Mouse (Mus musculus) ES-E14 (cell line): ENCODE measurements around the gene Mesp1. TPM values are rescaled to one million over a fixed set of nuclear protein-coding genes. Genes with fewer than 3 reads are reported as not detected.

Source experiments
- DNase-seq: peaks from one replicate; pipeline ENCODE4 v3.0.0-alpha.2; 2013; ENCODE audit warnings: low read depth, low spot score
- H3K27ac ChIP-seq: 2 replicates; pipeline ENCODE4 v1.5.1; 2012; ENCODE audit warnings: low read depth, mild to moderate bottlenecking, low read length, moderate library complexity, mixed read lengths; ENCODE audit not compliant: poor library complexity, insufficient read depth, severe bottlenecking
- H3K36me3 ChIP-seq: 2 replicates; pipeline ENCODE4 v1.6.1; 2012; ENCODE audit warnings: mild to moderate bottlenecking, low read length, moderate library complexity, mixed read lengths; ENCODE audit not compliant: control insufficient read depth, poor library complexity, insufficient read depth, severe bottlenecking
- H3K4me1 ChIP-seq, 2 experiments: fragments of 150-350 bp in 1 of 2; sonication (generic) in 1 of 2; 2 replicates each; pipeline ENCODE4 v1.6.1; 2012; ENCODE audit warnings: low read length in 2 of 2, mild to moderate bottlenecking in 1 of 2, mixed read lengths in 1 of 2; ENCODE audit not compliant: control insufficient read depth in 2 of 2, insufficient read depth in 2 of 2, poor library complexity in 1 of 2
- H3K4me3 ChIP-seq, 2 experiments: fragments of 150-350 bp in 1 of 2; sonication (generic) in 1 of 2; 2 replicates each; pipeline ENCODE4 v1.5.1; 2012; ENCODE audit warnings: low read length in 2 of 2, low read depth in 1 of 2, mild to moderate bottlenecking in 1 of 2, mixed read lengths in 1 of 2; ENCODE audit not compliant: insufficient read depth in 1 of 2, poor library complexity in 1 of 2, severe bottlenecking in 1 of 2
- H3K9ac ChIP-seq: 2 replicates; pipeline ENCODE4 v1.6.1; 2012; ENCODE audit warnings: low read depth, mild to moderate bottlenecking, low read length, mixed read lengths; ENCODE audit not compliant: poor library complexity, insufficient read depth, severe bottlenecking
- H3K9me3 ChIP-seq: fragments of 150-350 bp; sonication (generic); 2 replicates; pipeline ENCODE4 v1.6.1; 2012; ENCODE audit warnings: low read depth, mild to moderate bottlenecking, low read length; ENCODE audit not compliant: control insufficient read depth, insufficient read depth
- CHD2 ChIP-seq: IDR thresholded peaks from 2 replicates; pipeline ENCODE4 v1.6.1; 2014; ENCODE audit warnings: mild to moderate bottlenecking, low read depth, low read length, inconsistent platforms
- HCFC1 ChIP-seq: IDR thresholded peaks from 2 replicates; pipeline ENCODE4 v1.6.1; 2012; ENCODE audit warnings: low read length, inconsistent platforms, borderline replicate concordance; ENCODE audit not compliant: insufficient read depth
- MAFK ChIP-seq: IDR thresholded peaks from 2 replicates; pipeline ENCODE4 v1.6.1; 2014; ENCODE audit warnings: mild to moderate bottlenecking, low read depth, low read length, inconsistent platforms; ENCODE audit not compliant: insufficient read depth
- ZC3H11A ChIP-seq: IDR thresholded peaks from 2 replicates; pipeline ENCODE4 v1.6.1; 2012; ENCODE audit warnings: low read depth, mild to moderate bottlenecking, inconsistent platforms, low read length, borderline replicate concordance
- ZNF384 ChIP-seq: IDR thresholded peaks from 2 replicates; pipeline ENCODE4 v1.6.1; 2012; ENCODE audit warnings: low read depth, low read length, inconsistent platforms
- in situ Hi-C, 2 experiments: fragments of 600-800 bp; cut with MboI; formaldehyde crosslinking; loops; one replicate each; pipeline ENCODE4 v1.15.1; 2025; ENCODE audit warnings: low sequenced_read_pairs in 2 of 2, inconsistent platforms in 1 of 2; ENCODE audit not compliant: unreplicated experiment in 2 of 2
- total RNA-seq: library from RNA; depleted of rRNA; stranded (reverse); fragments of 300-350 nt; gene quantifications from 2 replicates; pipeline ENCODE4 v1.2.3, GENCODE M21; 2012

Mesp1 gene
- total RNA-seq, 1 experiment: 0.27 TPM

- Histone ChIP-seq H3K9me3 (no peaks in the 10 kb centered on the region), H3K4me3 (no peak overlapping the region), H3K4me1 (peaks cover 8 to 24% of the 10 kb centered on the region in 2 experiments), H3K36me3 (no peaks in the 10 kb centered on the region), H3K27ac (no peak overlapping the region), H3K9ac (no peak overlapping the region; the same call in 1 of the 2 replicates)
- TF ChIP-seq HCFC1: no peak
- TF ChIP-seq MAFK: no peak
- TF ChIP-seq CHD2: no peak
- TF ChIP-seq ZC3H11A: no peak
- TF ChIP-seq ZNF384: no peak
- in situ Hi-C loops: no loop called here
- no peak for DNase-seq
Measured at GRCm38 (mm10) chr7:79819996-79820395, 26.4 kb upstream of the Mesp1 start.

- in situ Hi-C loops: no loop called here
- no peak overlapping the region for H3K27ac ChIP-seq
Measured at GRCm38 (mm10) chr7:79819515-79819914, 25.9 kb upstream of the Mesp1 start.

GRCm38 (mm10) chr7:79818321-79818720, 24.7 kb upstream of the Mesp1 start:
- H3K27ac ChIP-seq: peak overlapping the region; percentile 18; the same call in 1 of the 2 replicates
- TF ChIP-seq ZC3H11A: no peak
- TF ChIP-seq MAFK: no peak
- no peak for TF ChIP-seq CHD2
- TF ChIP-seq HCFC1: no peak
- TF ChIP-seq ZNF384: no peak
- no peaks in the 10 kb centered on the region for H3K36me3 ChIP-seq
- H3K4me1 ChIP-seq: peaks cover 8 to 24% of the 10 kb centered on the region in 2 experiments
- no peak overlapping the region; the same call in 1 of the 2 replicates for H3K9ac ChIP-seq
- H3K4me3 ChIP-seq: no peak overlapping the region
- in situ Hi-C loops: no loop called here
- DNase-seq: no peak
- H3K9me3 ChIP-seq: no peaks in the 10 kb centered on the region

More at GRCm38 (mm10) chr7:79819515-79819914, 25.9 kb upstream of the Mesp1 start:
- no peaks in the 10 kb centered on the region for H3K36me3 ChIP-seq
- H3K4me1 ChIP-seq: peaks cover 8 to 24% of the 10 kb centered on the region in 2 experiments
- H3K4me3 ChIP-seq: no peak overlapping the region
- TF ChIP-seq ZC3H11A (no peak), MAFK (no peak), ZNF384 (no peak), HCFC1 (no peak), CHD2 (no peak)
- H3K9me3 ChIP-seq: no peaks in the 10 kb centered on the region
- H3K9ac ChIP-seq: no peak overlapping the region
- no peak for DNase-seq

- DNase-seq: no peak
- Histone ChIP-seq H3K36me3 (no peaks in the 10 kb centered on the region), H3K9ac (no peak overlapping the region), H3K4me3 (no peak overlapping the region), H3K4me1 (peaks cover 0 to 4% of the 10 kb centered on the region in 2 experiments; a peak in 3 of 4 replicates), H3K9me3 (no peaks in the 10 kb centered on the region), H3K27ac (no peak overlapping the region)
- in situ Hi-C loops: no loop called here
- no peak for TF ChIP-seq ZC3H11A
- no peak for TF ChIP-seq MAFK
- TF ChIP-seq HCFC1: no peak
- no peak for TF ChIP-seq ZNF384
- TF ChIP-seq CHD2: no peak
Measured at GRCm38 (mm10) chr7:79813409-79813808, 19.8 kb upstream of the Mesp1 start.
